Mouse (Mus musculus): ENCODE data around the gene Tollip.

- TF ChIP-seq CTCF (IDR thresholded peaks at IDR 0.05; ENCODE audit: low read depth, low read length) = no peak
- TF ChIP-seq TAL1 (conservative IDR thresholded peaks at IDR 0.05; ENCODE audit: low read depth, low read length) = no peak
- no peak for TF ChIP-seq POLR2AphosphoS5 (IDR thresholded peaks at IDR 0.05; ENCODE audit: insufficient replicate concordance, low read depth, low read length)
Measured at GRCm38 (mm10) chr7:141961491-141961890, 43.2 kb upstream of the Tollip start.
